Mouse (Mus musculus): ENCODE data around the gene Fer1l5. TPM values are rescaled to one million over a fixed set of nuclear protein-coding genes. Genes with fewer than 3 reads are reported as not detected.

The Fer1l5 gene
- total RNA-seq, 2 experiments from 2014 or later, result not detected

DNA sequence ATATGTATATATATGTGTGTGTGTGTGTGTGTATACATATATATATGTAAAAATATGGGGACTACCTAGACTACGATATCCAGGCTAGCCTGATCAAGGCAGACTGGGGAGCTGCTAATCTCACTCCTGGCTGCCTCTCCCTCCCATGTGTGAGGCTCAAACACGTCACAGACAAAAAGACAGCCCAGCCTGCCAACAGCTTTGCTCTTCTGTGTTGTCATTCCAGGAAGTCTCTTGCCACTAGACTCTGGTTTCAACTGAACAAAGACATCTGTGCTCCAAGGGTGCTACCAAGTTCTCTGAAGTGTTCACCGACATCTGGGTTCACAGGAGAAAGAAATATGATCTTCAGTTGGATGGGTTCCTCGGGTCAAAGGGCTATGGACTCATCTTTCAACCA is 63.0 kb downstream of the Fer1l5 start:
- no peak for TF ChIP-seq CTCF (IDR thresholded peaks at IDR 0.05)
- no peak for DNase-seq (ENCODE audit: extremely low spot score in 1 of 2, low spot score in 2 of 2)
- intact Hi-C loops (cut with DNase I), result no loop called here
- Histone ChIP-seq H3K27ac (no peak overlapping the region), H3K4me3 (no peak overlapping the region)

DNA sequence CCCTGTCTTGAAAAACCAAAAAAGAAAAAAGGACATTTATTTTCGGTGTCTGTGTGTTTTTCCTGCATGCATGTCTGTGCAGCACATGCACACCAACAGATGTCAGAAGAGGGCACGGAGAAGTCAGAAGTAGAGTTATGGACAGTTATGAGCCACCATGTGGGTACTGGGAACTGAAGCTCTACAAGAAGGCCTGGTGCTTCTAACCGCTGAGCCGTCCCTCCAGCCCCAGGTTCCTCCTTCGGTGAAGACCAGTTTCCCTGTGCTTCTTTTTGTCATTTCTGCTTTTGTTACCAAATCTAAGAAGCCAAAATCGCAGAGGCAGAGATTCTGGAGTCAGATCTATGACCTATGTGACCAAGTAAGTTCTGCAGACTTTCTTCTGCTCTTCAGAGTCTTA is 64.4 kb downstream of the Fer1l5 start:
- intact Hi-C loops (cut with DNase I), result no loop called here
- Histone ChIP-seq H3K4me3 (no peak overlapping the region), H3K27ac (no peak overlapping the region)
- no peak for TF ChIP-seq CTCF (IDR thresholded peaks at IDR 0.05)
- DNase-seq (ENCODE audit: extremely low spot score in 1 of 2, low spot score in 2 of 2), result no peak

DNA sequence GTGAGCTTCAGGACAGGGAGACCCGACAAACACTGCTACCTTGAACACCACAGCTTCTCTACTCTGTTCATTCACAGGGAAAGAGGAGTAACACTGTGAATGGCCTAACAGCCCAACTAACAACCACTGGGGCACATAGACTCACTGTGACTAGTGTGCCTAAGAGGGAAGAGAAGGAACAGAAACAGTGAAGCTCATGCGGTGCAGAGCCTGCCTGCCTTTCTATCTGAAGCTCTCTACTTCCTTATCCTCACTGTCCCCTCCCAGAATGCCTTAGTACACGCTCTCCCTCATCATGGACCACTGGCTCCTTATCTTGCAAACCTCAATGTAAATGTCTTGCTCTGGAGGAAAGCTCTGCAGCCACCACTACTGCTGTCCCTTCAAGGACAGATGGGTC is 65.1 kb downstream of the Fer1l5 start:
- TF ChIP-seq CTCF (IDR thresholded peaks at IDR 0.05), result no peak
- DNase-seq (ENCODE audit: extremely low spot score in 1 of 2, low spot score in 2 of 2), result no peak
- intact Hi-C loops (cut with DNase I), result no loop called here
- no peak overlapping the region for H3K4me3 ChIP-seq
- no peak overlapping the region for H3K27ac ChIP-seq

DNA sequence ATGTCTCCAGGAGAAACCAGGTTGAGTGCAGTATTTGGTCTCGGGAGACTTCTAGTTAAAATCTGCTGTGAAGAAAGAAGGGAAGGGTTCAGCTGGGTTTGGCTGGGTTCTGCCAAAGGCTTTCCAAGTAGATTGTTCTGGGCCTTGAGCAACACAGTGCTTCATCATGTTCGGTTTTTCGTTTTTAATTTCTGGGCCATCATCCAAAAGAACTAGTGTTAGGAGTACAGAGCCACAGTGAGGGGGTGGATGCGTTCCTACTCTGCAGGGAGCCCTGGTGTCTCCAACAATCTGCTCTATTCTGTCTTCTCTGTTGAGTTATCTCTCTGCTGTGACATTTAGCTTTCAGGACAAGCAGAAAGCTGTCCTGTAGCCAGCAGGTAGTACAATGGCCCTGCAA is 69.0 kb downstream of the Fer1l5 start:
- H3K4me3 ChIP-seq, result no peak overlapping the region
- DNase-seq (ENCODE audit: extremely low spot score in 1 of 2, low spot score in 2 of 2), result peak; percentile 22 to 54
- no peak overlapping the region for H3K27ac ChIP-seq
- no peak for TF ChIP-seq CTCF (IDR thresholded peaks at IDR 0.05)
- intact Hi-C loops (cut with DNase I), result no loop called here

DNA sequence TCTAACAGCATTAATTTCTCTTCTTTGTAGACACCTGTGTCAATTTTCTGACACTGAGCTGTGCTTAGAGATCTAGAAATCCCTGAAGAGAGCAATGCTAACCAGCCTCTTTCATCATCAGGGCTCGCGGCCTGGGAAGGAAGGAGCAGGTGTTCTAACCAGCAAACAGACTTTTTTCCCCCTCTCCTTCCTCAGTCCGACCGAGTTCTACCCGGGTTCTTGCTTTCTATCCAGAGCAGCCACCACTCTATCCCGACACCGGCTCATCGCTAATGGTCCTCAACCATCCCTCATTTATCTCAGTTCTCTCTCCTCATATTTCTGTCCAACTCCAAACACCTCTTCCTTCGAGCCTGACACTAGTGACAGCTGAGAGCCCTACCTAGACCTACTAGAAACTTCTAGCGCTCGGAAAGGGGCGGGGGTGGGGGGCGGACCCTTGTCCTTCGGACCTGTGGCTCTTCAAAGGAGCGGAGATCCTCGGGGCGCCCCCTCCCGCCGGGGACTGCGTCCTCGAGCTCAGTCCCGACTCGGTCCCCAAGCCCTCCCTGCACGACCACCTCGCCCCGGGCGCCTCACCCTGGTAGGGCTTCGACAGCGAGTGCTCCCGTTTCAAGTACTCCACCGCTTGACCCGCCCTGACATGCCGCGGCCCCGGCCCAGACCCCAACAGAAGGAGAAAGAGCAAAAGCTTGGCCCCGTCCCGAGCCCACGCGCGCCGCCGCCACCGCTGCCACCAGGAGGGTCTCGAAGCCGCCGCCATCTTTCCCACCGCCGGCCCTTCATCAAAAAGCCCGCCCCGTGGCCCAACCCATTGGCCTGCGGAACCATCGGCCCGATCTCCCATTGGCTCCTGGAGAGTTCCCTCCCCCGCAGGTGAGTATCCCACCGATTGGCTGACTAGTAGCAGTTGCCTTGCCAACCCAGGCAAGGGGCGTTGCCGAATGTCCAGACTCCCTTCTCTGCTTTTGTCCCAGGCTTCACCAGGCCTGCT is 72.7 kb downstream of the Fer1l5 start, which contains the start of gene Lman2l:
Lman2l (minus strand) TSS at position 801 of the 994 bp plus-strand sequence.
- H3K4me3 ChIP-seq, result peak within 1 kb of the TSS; percentile 86
- peak; percentile 94 to 96 for DNase-seq (ENCODE audit: extremely low spot score in 1 of 2, low spot score in 2 of 2)
- intact Hi-C loops (cut with DNase I), result loop anchor here (1.0 kb wide), 1 partner anchor 27 kb away; the partner anchor contains the start of gene Cnnm4
- peak within 1 kb of the TSS; percentile 69 for H3K27ac ChIP-seq
- no peak; the same call in 1 of the 2 replicates for TF ChIP-seq CTCF (IDR thresholded peaks at IDR 0.05)

DNA sequence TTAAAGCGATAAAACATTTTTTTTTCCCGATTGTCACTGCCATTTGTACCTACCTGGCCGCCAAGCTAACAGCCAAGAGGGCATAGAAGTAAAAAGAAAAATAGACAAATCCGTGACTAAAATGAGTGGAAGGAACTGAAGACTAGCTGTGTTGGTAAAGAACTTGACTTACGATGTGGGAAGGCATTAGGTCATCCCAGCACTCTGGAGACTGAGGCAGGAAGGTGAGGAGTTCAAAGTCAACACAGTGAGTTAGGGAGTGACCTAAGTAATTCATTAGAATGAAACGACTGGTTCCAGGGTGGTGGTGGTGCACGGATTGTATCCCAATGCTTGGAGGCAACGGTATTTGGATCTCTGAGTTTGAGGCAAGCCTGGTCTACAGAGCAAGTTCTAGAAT is 73.4 kb downstream of the Fer1l5 start:
- Histone ChIP-seq H3K4me3 (peak overlapping the region; percentile 86), H3K27ac (no peak overlapping the region; the same call in 1 of the 2 replicates)
- TF ChIP-seq CTCF (IDR thresholded peaks at IDR 0.05), result no peak
- intact Hi-C loops (cut with DNase I), result loop anchor here (1.0 kb wide), 1 partner anchor 26 kb away; the partner anchor contains the start of gene Cnnm4
- no peak for DNase-seq (ENCODE audit: extremely low spot score in 1 of 2, low spot score in 2 of 2)

DNA sequence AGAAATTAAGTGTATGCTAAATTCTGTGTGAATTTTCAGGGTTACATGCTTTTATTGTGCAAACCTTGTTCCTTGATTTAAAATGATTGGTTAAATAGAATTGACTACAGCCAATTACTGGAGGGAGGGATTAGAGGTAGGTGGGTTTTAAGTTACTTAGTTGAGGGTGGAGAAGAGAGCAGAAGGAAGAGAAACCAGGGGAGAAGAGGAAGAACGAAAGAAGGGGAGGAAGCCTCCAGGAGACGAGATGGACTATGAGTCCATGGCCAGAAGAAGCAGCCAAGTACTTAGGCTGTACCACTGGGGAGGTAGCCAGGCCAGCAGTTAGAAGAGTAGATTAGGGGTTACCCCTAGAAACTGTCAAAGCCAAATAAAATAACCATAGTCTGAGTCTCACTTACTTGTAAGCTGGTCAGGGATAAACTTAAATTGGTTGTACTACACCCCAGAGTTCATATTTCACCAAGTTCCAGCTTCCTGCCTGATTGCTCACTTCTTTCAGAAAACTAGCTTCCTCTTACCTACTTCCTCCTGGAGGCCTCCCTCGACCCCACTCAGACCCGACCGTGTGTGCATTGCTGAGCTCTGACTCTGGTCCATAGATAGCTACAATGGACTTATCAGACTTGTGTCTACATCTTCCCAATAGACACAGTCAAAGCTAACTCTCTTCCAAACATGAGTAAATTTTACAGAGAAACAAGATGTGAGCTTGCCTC is 74.2 kb downstream of the Fer1l5 start:
- Histone ChIP-seq H3K4me3 (no peak overlapping the region), H3K27ac (no peak overlapping the region)
- DNase-seq (ENCODE audit: extremely low spot score in 1 of 2, low spot score in 2 of 2), result no peak
- intact Hi-C loops (cut with DNase I), result no loop called here
- TF ChIP-seq CTCF (IDR thresholded peaks at IDR 0.05), result no peak

DNA sequence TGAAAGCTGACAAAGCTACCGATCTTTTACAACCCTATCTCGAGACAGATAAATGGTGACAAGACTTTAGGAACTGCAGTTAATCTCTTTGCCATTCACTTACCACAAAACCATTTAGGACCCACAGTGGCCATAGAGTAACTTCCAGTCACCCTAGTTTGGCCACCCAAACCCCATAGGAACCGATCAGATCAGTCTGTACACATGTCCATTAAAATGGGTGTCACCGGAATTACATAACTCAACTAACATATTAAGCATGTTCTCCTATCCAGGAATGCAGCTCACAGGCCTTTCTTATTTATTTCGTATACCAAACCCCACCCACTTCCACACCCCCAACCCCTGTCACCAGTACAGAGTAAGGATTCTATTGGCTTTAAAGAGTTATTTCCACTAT is 74.8 kb downstream of the Fer1l5 start:
- intact Hi-C loops (cut with DNase I), result no loop called here

DNA sequence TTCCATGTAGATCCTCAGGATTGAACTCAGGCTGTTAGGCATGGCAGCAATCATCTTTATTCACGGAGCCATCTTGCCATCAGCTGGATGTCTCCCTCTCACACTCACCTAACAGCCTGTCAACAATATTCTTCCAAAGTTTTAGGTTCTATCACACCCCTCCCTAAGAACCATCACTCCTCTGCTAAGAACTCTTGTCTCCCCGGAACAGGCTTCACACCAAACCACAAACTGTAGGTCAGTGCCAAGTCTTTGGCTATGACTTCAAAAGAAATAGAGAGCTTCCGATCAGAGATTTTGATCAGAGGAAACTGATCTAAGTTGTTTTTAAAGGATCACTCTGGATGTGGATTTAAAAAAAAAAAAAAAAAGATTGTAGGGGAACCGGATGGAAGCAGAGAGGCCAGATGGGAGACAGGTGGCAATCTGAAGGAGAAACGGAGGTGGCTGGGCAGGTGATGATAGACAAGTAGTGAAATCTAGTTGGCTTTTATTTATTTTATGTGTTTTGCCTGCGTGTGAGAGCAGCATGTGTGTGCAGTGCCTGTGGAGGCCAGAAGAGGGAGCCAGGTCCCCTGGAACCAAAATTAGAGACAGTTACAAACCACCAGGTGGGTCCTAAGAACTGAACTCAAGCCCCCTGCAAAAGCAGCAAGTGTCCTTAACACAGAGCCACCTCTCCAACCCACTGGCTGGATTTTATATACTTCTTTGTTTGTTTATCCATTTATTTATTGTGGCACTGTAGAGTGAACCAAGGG is 82.1 kb downstream of the Fer1l5 start:
- peak; percentile 26 for TF ChIP-seq CTCF (IDR thresholded peaks at IDR 0.05)
- DNase-seq (ENCODE audit: extremely low spot score in 1 of 2, low spot score in 2 of 2), result no peak
- Histone ChIP-seq H3K4me3 (no peak overlapping the region), H3K27ac (no peak overlapping the region)
- intact Hi-C loops (cut with DNase I), result no loop called here

More for the DNA sequence above, 74.8 kb downstream of the Fer1l5 start:
- H3K4me3 ChIP-seq, result no peak overlapping the region
- H3K27ac ChIP-seq, result no peak overlapping the region
- DNase-seq (ENCODE audit: extremely low spot score in 1 of 2, low spot score in 2 of 2), result no peak
- no peak for TF ChIP-seq CTCF (IDR thresholded peaks at IDR 0.05)

DNA sequence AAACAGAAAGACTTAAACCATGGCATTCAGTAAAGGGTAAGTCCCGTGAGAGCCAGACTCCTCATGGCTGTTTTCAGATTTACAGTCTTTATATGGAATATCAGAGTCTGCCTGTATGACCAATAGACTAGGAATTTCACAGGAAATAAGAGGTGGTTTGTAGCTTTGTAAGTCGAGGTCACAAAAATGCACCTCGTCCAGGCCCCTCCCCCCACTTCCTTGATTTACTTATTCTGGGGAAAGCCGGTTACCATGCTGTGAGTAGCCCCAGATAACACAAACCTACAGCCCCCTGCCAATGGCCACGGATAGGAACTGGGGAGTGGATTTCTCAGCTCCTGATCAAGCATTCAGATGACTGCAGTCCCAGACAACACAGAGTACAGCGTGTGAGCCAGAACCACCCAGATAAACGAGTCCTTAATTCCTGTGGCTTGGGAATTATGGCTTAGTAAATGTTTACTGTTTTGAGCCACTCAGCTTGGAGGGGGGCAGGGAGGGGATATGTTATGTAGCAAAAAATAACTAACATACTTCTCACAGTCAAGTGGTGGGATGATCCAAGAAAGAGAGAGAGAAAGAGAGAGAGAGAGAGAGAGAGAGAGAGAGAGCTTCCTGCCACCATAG is 85.4 kb downstream of the Fer1l5 start:
- Histone ChIP-seq H3K4me3 (no peak overlapping the region), H3K27ac (no peak overlapping the region)
- no peak for DNase-seq (ENCODE audit: extremely low spot score in 1 of 2, low spot score in 2 of 2)
- no peak for TF ChIP-seq CTCF (IDR thresholded peaks at IDR 0.05)
- intact Hi-C loops (cut with DNase I), result no loop called here

DNA sequence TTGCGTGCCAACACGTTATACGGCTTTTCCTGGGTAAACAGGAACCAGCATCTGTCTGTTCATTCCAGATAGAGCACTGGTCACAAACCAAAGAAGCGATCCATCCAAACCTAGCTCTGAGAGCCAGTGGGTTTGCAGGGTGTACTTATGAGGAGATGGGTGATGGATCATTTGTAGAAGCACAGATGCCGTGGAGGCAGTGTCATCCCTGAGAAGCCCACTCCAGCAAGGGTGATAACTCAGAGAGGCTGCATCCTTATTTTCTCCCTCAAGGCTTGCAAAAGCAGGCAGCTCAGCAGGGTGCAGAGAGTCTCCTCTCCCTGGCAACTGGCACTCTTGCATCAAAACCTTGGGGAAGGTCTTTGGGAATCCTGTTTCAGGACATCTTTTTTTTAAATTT is 86.1 kb downstream of the Fer1l5 start:
- no peak overlapping the region for H3K4me3 ChIP-seq
- intact Hi-C loops (cut with DNase I), result no loop called here
- H3K27ac ChIP-seq, result no peak overlapping the region
- DNase-seq (ENCODE audit: extremely low spot score in 1 of 2, low spot score in 2 of 2), result no peak
- no peak for TF ChIP-seq CTCF (IDR thresholded peaks at IDR 0.05)
